In the genomic region with DNA sequence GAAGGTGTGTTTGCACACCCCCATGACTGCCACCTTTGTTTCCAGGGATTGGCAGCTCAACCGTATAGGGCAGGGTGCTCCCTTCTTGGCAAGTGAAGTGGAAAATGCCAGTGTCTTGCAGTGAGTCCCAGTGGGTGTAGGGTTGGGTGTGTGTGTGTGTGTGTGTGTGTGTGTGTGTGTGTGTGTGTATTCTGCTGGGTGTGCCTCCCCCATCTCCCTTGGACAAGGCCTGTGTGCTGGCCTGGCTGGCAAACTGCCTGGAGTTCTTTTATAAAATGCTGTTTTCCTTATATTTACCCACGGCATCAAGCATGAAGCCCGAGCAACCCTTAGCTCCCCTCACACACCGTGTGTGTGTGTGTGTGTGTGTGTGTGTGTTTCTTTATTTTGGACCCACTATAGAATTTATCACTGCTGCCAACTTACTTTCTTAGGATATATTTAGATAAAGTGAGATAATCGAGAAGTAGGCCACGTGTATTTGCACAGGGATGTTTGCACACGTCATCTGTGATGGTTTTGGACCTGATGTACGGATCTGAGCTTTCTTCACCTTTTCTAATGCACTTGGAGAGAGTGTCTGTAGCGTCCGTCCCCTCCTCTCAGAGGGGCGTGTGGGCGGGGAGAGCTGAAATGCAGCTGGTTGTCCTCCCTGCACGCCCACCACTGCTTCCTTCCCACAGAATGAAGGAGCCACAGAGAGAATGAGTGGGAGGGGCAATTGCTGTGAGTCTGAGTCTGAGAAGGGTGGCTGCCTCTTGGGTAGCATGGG, we compare ENCODE assay signal across 9 mouse cellular contexts.
A peak's percentile ranks its signal among the peaks of the same experiment; 100 is the strongest.
DNase-seq lines count a peak whose midpoint lies in the region; ATAC-seq lines count a peak whose summit lies in the region.
"Had no signal": no experiment of that assay in that cellular context is flagged by ENCODE, and none has a peak within 500 bp of the region (broad histone marks: within the 10 kb centered on the region; RNA-seq: fewer than 3 reads in every experiment).

No protein-coding gene starts in this region.

- H3K27ac ChIP-seq in heart, embryonic 13.5 days (replicated peaks), result 0 out of 2 replicates have a peak overlapping the region, but pooled peaks have one; percentile 12
- 0 out of 2 replicates have a peak overlapping the region, but pooled peaks have one; percentile 42 for H3K27ac ChIP-seq in midbrain, embryonic 12.5 days (replicated peaks)
- no peak overlapping the region for H3K27ac ChIP-seq in midbrain, embryonic 11.5 days (ENCODE audit: low read depth, low read length)

- 35% methylated on average over 13 of the region's 13 CpGs for WGBS in heart, embryonic 13.5 days
- 56% methylated on average over 13 of the region's 13 CpGs for WGBS in midbrain, embryonic 12.5 days
- WGBS in midbrain, embryonic 11.5 days, result 64% methylated on average over 13 of the region's 13 CpGs

- DNase-seq in heart, adult 18-20 months, result no peak
- DNase-seq in midbrain, embryonic 11.5 days (ENCODE audit: low spot score, missing footprints), result no peak
- DNase-seq in kidney, postnatal 10 days, result peak; percentile 65
- DNase-seq in right cerebral cortex, postnatal 14 days, result peak; percentile 51
- DNase-seq in cerebellum, adult 9-11 months, result no peak
- DNase-seq in adrenal gland, postnatal 25 days, result no peak

- no peaks in the 10 kb centered on the region for H3K27me3 ChIP-seq in heart, embryonic 13.5 days (replicated peaks)
- no peaks in the 10 kb centered on the region for H3K27me3 ChIP-seq in midbrain, embryonic 12.5 days
- H3K27me3 ChIP-seq in midbrain, embryonic 11.5 days (ENCODE audit: control insufficient read depth, insufficient read depth, low read length), result no peaks in the 10 kb centered on the region
- H3K27me3 ChIP-seq: CH12.LX had no signal

- H3K9me3 ChIP-seq in heart, embryonic 13.5 days, result no peaks in the 10 kb centered on the region
- H3K9me3 ChIP-seq in midbrain, embryonic 12.5 days, result no peaks in the 10 kb centered on the region
- H3K9me3 ChIP-seq in midbrain, embryonic 11.5 days (ENCODE audit: control insufficient read depth, low read length), result no peaks in the 10 kb centered on the region

- H3K4me1 ChIP-seq in heart, embryonic 13.5 days, result peaks cover 68% of the 10 kb centered on the region
- peaks cover 93% of the 10 kb centered on the region for H3K4me1 ChIP-seq in midbrain, embryonic 12.5 days
- peaks cover 31% of the 10 kb centered on the region for H3K4me1 ChIP-seq in midbrain, embryonic 11.5 days (ENCODE audit: control insufficient read depth, insufficient read depth, low read length)

- no peak overlapping the region for H3K4me2 ChIP-seq in heart, embryonic 13.5 days
- no peak overlapping the region for H3K4me2 ChIP-seq in midbrain, embryonic 12.5 days (replicated peaks)
- no peak overlapping the region for H3K4me2 ChIP-seq in midbrain, embryonic 11.5 days

- no peak overlapping the region for H3K4me3 ChIP-seq in heart, embryonic 13.5 days
- no peak overlapping the region for H3K4me3 ChIP-seq in midbrain, embryonic 12.5 days
- no peak overlapping the region for H3K4me3 ChIP-seq in midbrain, embryonic 11.5 days (ENCODE audit: low read depth, low read length)

- no peak overlapping the region for H3K9ac ChIP-seq in heart, embryonic 13.5 days
- H3K9ac ChIP-seq in midbrain, embryonic 12.5 days (replicated peaks), result no peak overlapping the region
- no peak overlapping the region for H3K9ac ChIP-seq in midbrain, embryonic 11.5 days (ENCODE audit: low read length)

- no peak for ATAC-seq in heart, embryonic 13.5 days (ENCODE audit: extremely low read depth, insufficient number of reproducible peaks, low FRiP score, low TSS enrichment)
- peak; percentile 24; the same call in 1 of the 2 replicates for ATAC-seq in midbrain, embryonic 12.5 days (ENCODE audit: low FRiP score, low read depth)
- ATAC-seq in midbrain, embryonic 11.5 days (ENCODE audit: low FRiP score), result no peak

- no peaks in the 10 kb centered on the region for H3K36me3 ChIP-seq in heart, embryonic 13.5 days
- no peaks in the 10 kb centered on the region for H3K36me3 ChIP-seq in midbrain, embryonic 12.5 days
- no peaks in the 10 kb centered on the region for H3K36me3 ChIP-seq in midbrain, embryonic 11.5 days (ENCODE audit: control insufficient read depth, insufficient read depth, low read length)

Comparison
In these comparisons a context has a peak if more than half of its experiments do, and no peak if none do; other contexts are left out.
1. DNase-seq: peak in kidney, postnatal 10 days (single experiment) and right cerebral cortex, postnatal 14 days (single experiment); none in heart, adult 18-20 months (0 of 2), midbrain, embryonic 11.5 days (single experiment), cerebellum, adult 9-11 months (single experiment) and adrenal gland, postnatal 25 days (single experiment).